9 mouse cellular contexts compared by ENCODE assay signal in genomic region chr5:34097333-34097732, GRCm38 (mm10).
DNase-seq lines count a peak whose midpoint lies in the region; ATAC-seq lines count a peak whose summit lies in the region.
"Had no signal": no experiment of that assay in that cellular context is flagged by ENCODE, and none has a peak within 500 bp of the region (broad histone marks: within the 10 kb centered on the region; RNA-seq: fewer than 3 reads in every experiment).

No protein-coding gene starts in this region.

- no peak overlapping the region for H3K4me3 ChIP-seq in forebrain, embryonic 14.5 days (ENCODE audit: low read depth, low read length)
- H3K4me3 ChIP-seq in forebrain, embryonic 15.5 days = no peak overlapping the region

- DNase-seq in forebrain, embryonic 14.5 days (ENCODE audit: low spot score) = peak; percentile 80
- peak; percentile 26 for DNase-seq in urinary bladder, postnatal 14 days (ENCODE audit: low spot score)
- no peak for DNase-seq in urinary bladder, postnatal 4 days (ENCODE audit: low spot score in 2 of 2)
- DNase-seq in embryo, embryonic 11.5 days (ENCODE audit: low read depth, low spot score) = peak; percentile 36
- DNase-seq in kidney, postnatal 36 days = peak; percentile 54 to 63
- DNase-seq in lung, postnatal 25 days (ENCODE audit: low spot score) = peak; percentile 63
- peak; percentile 44 for DNase-seq in thymus, postnatal 4 days

- no peak for ATAC-seq in forebrain, embryonic 14.5 days
- ATAC-seq in forebrain, embryonic 15.5 days (replicated peaks) = no peak

- H3K4me1 ChIP-seq in forebrain, embryonic 14.5 days (ENCODE audit: control insufficient read depth, insufficient read depth, low read length) = no peaks in the 10 kb centered on the region
- no peaks in the 10 kb centered on the region for H3K4me1 ChIP-seq in forebrain, embryonic 15.5 days

- H3K36me3 ChIP-seq in forebrain, embryonic 14.5 days (ENCODE audit: control insufficient read depth, insufficient read depth, low read length) = no peaks in the 10 kb centered on the region
- H3K36me3 ChIP-seq in forebrain, embryonic 15.5 days = no peaks in the 10 kb centered on the region
- H3K36me3 ChIP-seq: G1E had no signal

- WGBS in forebrain, embryonic 14.5 days = 4% methylated on average over 1 of the region's 1 CpGs
- 17% methylated on average over 1 of the region's 1 CpGs for WGBS in forebrain, embryonic 15.5 days

- H3K27ac ChIP-seq in forebrain, embryonic 14.5 days (ENCODE audit: low read depth, low read length) = no peak overlapping the region
- no peak overlapping the region for H3K27ac ChIP-seq in forebrain, embryonic 15.5 days (replicated peaks)

- no peak overlapping the region for H3K4me2 ChIP-seq in forebrain, embryonic 14.5 days (ENCODE audit: low read length)
- no peak overlapping the region for H3K4me2 ChIP-seq in forebrain, embryonic 15.5 days (replicated peaks)

- no peaks in the 10 kb centered on the region for H3K9me3 ChIP-seq in forebrain, embryonic 14.5 days (replicated peaks; ENCODE audit: control insufficient read depth, low read length)
- H3K9me3 ChIP-seq in forebrain, embryonic 15.5 days = no peaks in the 10 kb centered on the region
- H3K9me3 ChIP-seq: G1E had no signal

- no peak overlapping the region for H3K9ac ChIP-seq in forebrain, embryonic 14.5 days (ENCODE audit: low read length)
- no peak overlapping the region for H3K9ac ChIP-seq in forebrain, embryonic 15.5 days (replicated peaks)

- no peaks in the 10 kb centered on the region for H3K27me3 ChIP-seq in forebrain, embryonic 14.5 days (replicated peaks; ENCODE audit: control insufficient read depth, insufficient read depth, low read length)
- H3K27me3 ChIP-seq in forebrain, embryonic 15.5 days = 0 out of 2 replicates have a peak, but pooled peaks cover 3% of the 10 kb centered on the region

Comparison
In these comparisons a context has a peak if more than half of its experiments do, and no peak if none do; other contexts are left out.
1. DNase-seq: peak in forebrain, embryonic 14.5 days (single experiment), urinary bladder, postnatal 14 days (single experiment), embryo, embryonic 11.5 days (single experiment), kidney, postnatal 36 days (2 of 2), lung, postnatal 25 days (single experiment) and thymus, postnatal 4 days (single experiment); none in urinary bladder, postnatal 4 days (0 of 2).